Mouse (Mus musculus): ENCODE measurements at regions not wholly inside any gene's neighbourhood (a gene's known extent, or its start where the extent isn't known, plus 50 kb on each side); places are given as distances from the start of the nearest gene placed in this dataset.

DNA sequence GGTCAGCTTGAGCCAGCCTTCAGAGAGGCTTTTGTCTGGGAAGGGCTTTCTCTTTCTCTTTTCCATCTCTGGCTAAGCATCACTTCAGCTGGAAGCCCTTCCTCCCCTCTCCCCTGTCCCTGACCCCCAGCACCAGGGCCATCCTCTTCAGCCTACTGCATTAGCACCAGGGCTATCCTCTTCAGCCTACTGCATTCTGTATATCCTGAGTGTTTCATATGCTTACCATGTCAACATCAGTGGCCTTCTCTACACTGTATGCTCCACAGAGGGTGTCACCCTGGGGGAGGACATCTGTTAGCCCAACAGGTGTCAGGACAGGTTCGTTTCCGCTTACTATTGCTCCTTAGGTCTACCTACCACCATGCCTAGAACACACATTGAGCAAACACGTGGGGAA lies 282.5 kb downstream of the Rps24 start:
- DNase-seq (ENCODE audit: low spot score in 2 of 2) = no peak

DNA sequence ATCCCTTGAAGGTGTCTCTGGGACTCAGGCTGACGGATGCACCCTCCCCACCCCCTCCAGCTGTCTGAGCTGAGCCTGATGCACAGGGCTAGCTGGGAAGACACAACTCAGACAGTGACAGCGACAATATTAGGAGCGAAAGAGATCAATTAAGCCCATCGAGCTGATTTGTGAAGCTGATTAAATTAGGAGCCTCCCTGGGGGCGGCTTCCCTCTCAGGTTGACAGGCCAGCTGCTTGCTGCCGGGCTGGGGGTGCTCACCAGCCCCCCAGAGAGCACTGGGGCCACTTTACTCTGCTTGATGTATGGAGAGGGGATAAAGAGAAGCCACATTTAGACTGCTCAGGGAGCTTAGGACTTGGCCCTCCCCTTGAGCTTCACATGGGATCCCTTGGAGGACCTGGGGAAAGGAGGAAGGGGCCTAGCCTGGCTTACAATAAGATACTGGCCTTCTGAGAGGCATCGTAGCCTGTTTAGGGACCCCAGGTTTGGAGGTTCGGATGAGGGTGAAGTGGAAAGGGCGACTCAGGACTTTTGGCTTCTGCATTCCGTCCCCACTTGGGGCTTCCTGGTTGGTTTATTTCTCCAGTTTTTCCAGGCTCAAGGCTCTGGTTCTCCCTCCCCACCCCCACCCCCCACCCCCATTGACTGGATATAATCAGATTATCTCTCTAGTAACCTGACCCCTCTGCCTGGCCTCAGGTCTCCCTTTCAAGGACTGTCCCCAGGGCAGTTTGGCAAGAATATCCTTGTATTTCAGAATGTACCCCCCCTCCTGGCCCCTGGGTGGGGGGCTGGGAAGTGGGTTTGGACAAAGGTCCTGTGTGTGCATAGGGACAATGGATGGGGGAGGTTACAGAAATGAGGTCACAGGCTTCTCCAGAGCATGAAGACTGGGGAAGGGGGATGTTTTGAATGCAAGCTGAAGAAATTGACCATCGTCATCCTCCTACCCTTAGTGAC lies 283.4 kb downstream of the Rps24 start:
- no peak for DNase-seq (ENCODE audit: low spot score in 2 of 2)

DNA sequence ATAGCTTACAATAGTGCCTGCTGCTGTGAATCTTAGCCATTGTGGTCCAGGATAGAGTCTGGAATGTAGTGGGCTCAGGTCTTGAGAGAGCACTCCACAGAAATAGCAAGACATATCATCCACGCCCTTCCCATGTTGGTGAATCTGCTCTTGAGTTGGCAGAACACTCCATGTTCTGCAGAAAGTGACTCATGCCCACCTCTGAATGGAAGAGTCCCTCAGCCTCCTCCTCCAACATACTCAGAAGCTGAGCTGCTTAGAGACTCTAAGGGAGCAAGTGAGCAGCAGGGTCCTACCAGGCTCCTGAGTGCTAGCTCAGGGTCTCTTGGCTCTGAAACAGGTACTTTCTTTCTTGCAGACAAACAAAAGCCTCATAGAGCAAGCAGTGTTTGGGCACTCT lies 284.7 kb downstream of the Rps24 start:
- DNase-seq (ENCODE audit: low spot score in 2 of 2) = no peak

DNA sequence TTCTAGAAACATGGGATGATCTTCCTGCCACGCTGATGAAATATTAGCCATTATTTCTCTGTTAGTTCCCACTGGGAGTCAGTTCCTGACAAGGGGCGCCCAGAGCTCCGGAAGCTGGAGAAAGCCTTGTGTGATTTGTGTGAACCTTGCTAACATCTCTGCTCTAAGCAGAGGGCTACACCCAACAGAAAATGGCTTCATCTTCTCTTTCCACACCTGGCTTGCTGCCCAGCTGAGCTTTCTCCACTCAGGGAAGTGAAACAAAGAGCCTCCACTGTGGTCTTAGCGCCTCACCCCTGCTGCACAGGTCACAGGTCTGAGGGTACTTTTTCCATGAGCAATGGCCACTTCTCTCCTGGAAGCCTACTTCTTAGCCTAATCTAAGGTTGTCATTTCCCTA lies 285.2 kb downstream of the Rps24 start:
- no peak for DNase-seq (ENCODE audit: low spot score in 2 of 2)

DNA sequence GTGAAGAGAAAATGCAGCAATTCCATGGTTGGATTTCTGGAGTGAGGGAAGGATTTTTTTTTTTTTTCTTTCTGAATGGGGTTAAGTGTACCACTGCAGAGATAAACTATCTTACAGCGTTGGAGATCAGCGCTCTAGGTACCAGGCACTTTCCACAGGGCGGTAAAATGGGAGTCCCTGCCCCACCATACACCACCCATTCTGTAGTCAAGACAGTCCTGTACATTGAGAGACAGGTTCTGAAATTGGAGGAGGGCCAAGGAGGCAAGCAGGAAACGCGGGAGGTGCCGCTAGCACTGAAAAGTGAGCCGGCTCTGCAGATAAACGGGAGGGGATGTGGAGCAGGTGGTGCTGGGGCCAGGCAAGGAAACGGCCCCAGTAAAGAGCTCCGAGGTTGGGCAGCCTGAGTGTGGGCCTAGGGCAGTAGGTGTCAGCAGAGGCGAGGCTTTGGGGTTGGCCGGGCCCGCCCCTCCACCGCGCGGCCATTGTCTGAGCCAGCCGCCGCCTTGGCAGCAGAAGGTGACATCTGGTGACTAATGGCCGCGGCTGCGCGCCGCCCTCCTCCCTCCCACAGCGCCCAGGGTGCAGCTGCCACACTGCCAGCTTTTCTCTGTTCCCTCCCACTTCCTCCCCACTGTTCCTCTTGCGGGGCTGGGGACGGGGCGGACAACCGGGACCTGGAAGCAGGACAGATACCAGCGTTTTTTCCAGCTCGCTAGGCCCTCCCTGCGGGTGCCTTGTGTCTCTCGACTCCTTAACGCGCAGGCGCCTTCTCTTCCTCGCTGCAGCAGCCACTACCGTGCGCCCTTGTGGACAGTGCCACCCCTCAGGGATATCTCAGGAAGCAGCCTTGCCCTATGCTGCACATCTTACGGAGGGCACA lies 292.1 kb downstream of the Rps24 start:
- peak; percentile 40 to 50 for DNase-seq (ENCODE audit: low spot score in 2 of 2)

DNA sequence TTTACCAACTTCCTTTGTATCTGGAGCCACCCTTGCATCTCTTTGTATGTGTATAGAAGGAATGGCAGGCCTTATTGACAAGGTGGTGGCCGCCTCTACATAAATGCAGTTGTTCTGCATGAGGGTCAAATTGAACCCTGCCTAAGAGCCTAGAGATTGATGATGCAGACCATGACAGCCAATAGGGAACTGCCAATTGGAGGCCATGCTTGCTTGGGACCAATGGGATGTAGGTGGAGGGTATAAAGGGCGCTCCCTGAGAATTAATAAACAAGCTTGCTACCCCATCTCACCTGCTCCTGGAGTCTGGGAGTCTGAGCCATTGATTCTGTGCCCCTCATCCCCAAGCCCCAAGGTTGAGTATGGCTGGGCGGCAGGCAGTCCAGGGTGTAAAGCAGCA lies 294.7 kb downstream of the Rps24 start:
- DNase-seq (ENCODE audit: low spot score in 2 of 2) = peak in 1 of 2 experiments; percentile 12

DNA sequence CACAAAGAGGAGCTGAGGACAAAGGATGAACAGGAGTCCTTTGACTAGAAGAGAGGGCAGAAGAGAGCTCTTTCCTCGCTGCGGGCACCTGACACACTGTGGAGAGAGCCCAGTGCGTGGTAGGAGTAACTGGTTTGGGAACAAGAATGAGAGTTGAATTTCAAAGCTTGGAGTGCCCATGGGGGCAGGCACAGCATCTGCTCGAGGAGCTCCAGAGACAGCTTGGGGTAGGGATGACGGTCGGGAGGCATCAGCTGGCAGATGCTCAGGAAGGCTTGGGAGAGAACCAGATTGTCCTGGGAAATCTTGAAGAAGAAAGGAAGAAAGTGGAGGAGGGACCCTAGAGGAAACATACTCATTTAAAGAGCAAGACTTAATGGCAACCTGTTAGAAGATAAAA lies 297.0 kb downstream of the Rps24 start:
- DNase-seq (ENCODE audit: low spot score in 2 of 2) = no peak

DNA sequence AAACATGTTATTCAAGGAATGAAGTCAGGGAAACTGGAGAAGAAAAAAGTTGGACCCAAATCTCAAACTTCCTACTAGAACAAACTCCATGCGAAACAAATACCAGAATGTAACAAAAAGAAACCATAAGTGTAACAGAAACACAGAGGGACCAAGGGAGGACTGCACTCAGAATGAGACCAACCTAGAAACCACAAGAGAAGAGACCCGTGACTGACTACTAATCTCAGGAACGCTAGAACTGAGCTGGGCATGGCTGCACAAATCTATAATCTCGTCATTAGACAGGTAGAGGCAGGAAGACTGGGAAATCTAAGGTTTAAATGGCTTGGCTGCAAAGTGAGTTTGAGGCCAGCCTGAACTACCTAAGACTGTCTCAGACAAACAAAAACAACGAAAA lies 298.5 kb downstream of the Rps24 start:
- DNase-seq (ENCODE audit: low spot score in 2 of 2) = no peak

DNA sequence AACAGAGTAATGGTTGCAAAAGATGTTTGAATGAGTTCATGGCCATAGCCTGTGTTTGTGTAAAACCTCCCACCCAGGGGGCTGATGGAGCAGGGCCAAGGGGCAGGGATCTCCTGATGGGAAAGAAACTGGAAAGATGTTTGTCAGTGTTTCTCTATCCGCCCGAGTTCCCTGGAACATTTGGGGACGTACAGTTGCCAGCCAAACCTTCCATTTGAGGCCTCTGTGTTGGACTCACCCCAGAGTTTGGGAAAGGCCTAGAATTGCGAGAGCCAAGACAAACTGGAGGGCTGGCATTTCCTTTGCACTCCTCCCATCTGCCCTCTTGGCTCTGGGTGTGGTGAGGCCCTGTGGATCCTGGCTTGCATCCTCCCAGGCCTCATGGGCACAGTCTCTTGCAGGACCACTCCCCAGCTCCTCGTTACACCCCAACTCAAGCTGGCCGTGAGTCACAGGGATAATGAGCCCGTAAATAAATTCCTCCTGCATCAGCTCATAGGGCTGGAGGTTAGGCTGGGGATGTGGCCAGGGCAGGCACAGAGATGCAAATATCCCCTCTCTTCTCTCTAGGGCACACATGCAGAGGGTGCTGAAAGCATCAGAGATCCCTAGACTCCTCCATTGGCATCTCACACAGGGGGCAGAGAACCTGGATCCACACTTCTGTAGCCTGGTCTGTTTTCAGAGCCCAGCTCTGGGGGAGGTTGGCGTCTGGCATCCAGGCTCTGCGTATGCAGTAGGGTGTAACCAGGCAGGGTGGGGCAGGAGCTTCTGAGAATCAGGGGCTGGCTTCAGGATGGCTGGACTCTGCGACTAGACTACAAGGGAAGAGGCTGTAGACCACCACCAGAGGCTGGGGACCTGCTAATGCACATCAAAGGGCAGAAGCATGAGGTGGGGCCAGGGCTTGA lies 306.7 kb downstream of the Rps24 start:
- DNase-seq (ENCODE audit: low spot score in 2 of 2) = no peak

DNA sequence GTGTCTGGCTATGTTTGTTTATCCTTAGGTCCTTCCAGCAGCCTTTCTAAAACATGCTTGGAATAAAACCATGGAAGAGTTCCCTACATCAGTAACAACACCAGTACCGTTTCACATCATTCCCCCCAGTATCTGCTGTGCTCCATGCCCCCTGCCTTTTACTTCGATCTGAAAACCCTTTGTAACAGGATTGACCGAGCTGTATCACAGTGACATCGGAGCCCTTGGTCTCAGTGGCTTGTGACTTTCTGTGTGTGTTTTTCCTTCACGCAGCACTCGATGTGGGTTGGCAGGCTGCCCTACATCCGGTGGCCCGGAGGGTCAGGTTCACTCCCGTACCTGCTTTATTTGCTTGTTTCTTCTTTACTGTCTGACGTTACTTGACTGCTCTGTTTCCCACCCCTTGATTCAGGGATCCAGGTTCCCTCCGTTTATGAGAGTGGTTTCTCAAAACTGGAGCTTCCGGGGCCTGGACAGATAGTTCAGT lies 307.5 kb downstream of the Rps24 start:
- no peak for DNase-seq (ENCODE audit: low spot score in 2 of 2)

DNA sequence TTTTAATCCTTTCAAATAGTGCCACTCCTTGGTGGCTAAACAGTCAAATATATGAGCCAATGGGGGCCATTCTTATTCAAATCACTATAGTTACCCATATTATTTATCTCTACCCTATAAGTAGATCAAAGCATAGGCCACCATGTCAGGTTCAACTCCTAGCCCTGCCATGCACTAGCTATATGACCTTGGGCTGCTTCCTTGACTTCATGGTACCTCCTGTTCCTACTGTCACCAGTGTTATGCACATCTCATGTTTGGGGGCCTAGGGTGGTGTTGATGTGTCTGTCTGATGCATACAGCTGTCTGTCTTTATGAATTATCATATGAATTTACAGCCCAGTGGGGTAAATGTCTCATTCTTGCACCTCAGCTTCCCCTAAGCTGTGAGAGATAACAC lies 310.6 kb downstream of the Rps24 start:
- DNase-seq (ENCODE audit: low spot score in 2 of 2) = no peak

DNA sequence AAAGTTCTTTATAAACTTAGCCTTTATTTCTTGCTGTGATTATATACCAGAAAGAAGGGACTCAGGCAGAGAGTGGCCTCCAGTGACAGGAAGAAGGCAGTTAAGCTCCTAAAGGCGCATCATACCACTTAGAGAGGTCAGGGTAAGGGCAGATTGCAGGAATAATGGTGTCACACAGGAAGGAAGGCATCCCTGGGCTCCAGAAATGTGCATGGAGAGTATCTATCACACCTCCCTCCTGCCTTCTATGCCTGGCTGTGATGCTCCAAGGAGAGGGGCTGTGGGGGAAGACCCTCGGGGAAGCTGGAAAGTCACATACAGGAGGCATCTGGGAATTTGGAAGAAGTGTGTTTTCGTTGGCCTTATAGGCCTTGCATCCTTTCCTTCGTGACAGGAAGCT lies 311.1 kb downstream of the Rps24 start:
- DNase-seq (ENCODE audit: low spot score in 2 of 2) = no peak

DNA sequence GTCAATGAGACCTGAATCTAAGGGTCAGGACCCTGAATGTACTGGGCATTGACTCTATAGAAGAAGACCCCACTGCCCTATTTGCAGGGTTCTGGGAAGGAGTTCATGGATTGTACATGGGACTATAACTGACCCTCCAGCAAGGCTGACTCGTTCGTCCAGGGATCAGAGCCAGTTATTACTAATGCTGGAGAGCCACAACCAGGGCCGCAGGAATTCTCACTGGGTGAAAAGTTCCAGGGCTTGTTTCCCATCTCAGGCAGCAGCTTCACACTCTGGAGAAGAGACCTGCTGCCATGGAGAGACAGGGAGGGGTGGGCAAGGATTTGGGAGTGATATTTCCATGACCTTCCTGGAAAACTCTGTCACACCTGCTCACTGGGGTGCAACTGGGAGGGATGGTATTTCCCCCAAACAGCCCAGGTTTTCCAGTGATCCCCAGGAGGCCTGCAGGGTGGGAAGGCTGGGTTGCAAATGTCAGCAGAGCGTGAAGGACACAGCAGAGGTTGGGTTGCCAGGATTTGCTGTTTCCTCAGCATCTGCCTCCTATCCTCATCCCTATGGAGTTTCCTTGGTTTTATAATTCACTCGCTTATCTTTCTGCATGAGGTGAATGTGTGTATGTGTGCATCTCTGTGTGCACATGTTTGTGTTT lies 316.2 kb downstream of the Rps24 start:
- DNase-seq (ENCODE audit: low spot score in 2 of 2) = no peak

DNA sequence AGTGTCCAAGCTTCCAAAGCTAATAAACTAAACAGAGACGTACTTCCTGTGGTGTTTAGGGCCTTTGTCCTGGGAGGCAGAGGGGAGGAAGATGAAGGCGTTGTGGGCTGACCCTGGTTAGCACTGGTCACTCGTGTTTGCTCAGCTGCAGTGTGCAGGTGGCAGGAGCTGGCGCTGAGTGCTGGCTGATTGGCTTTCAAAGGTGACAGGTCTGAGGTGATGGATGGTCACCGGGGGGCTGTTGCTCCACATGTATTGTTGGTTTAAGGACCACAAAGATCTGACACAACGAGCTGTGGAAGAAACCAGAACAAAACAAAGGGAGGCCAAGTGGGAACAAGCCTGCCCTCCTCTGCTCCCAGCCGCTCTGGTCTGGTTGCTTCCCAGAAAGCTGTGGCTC lies 320.1 kb downstream of the Rps24 start:
- DNase-seq (ENCODE audit: low spot score in 2 of 2) = no peak

DNA sequence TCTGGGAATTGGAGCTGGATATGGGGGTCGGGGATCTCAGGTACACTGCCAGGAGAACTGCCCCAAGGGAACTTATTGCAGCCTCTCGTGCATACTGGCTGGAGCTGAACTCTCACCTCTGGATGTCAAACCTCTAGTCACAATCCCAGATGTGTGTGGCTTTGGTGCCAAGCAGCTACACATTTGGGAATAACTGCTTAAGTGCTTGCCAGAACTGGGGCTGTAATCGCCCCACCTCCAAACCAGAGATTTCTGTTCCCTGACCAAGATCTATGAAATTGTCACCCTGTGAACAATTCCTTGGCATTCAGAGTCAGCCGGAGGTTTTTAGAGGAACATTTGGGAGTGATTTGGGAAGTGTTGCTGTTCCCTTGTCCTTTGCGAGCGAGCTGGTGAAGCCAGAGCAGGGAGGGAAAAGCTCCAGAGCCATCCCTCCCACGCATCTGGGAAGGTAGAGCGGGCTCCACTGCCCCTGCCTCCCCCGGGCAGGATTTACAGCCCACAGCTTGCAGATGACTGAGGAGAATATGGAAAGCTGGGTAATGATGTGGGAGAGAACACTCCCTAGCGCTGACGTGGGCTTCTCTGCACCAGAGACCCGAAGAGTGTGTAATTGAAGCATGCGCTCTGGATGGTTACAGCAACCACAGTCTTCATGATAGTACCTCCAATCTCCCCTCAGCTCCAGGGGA lies 336.1 kb downstream of the Rps24 start:
- DNase-seq (ENCODE audit: low spot score in 2 of 2) = no peak

DNA sequence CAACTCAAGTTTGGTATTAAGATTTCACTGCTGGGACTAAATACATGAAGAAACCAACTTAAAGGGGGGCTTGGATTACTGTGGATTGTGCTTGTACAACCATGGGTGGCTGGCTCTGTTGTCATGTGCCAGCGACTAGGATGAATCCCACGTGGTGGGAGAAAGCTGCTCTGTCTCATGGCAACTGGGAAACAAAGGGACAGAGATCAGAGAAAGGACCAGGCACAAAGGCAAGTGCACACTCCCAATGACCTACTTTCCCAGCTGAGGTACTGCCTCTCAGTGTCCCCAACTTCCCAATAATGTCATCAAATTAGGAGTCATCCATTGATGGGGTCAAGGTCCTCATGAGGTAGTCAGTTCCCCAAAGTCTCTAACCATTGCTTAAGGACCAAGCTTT lies 337.4 kb downstream of the Rps24 start:
- DNase-seq (ENCODE audit: low spot score in 2 of 2) = no peak

DNA sequence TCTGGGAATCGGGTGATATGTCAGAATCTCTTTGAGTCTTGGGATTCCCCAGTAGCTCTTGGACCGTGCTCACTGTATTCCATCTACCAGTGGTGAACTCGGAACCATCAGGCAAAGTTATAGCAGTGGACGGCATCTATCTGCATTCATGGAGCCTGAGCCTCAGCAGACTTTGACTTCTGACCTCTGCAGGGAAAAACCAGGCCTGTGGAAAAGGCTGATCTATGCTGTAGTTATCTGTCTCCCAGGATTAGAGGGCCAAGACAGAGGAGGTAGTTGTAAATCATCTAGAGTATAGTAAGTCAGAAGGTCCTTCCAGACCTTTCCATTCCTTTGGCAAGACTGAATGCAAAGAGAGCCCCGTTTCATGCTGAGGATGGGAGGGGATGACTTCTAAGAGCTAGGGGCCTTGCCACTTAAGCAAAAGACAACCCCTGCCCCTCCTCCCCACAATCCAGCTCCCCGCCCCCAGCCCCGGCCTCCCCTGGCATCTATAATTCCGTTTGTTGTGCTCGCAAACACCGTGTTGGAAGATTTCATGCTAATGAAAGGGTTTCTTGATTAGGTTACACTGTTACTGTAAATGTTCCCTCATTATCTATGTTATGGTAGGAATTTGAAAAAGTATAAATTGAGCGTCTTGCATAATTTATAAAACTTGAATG lies 338.9 kb downstream of the Rps24 start:
- DNase-seq (ENCODE audit: low spot score in 2 of 2) = no peak

DNA sequence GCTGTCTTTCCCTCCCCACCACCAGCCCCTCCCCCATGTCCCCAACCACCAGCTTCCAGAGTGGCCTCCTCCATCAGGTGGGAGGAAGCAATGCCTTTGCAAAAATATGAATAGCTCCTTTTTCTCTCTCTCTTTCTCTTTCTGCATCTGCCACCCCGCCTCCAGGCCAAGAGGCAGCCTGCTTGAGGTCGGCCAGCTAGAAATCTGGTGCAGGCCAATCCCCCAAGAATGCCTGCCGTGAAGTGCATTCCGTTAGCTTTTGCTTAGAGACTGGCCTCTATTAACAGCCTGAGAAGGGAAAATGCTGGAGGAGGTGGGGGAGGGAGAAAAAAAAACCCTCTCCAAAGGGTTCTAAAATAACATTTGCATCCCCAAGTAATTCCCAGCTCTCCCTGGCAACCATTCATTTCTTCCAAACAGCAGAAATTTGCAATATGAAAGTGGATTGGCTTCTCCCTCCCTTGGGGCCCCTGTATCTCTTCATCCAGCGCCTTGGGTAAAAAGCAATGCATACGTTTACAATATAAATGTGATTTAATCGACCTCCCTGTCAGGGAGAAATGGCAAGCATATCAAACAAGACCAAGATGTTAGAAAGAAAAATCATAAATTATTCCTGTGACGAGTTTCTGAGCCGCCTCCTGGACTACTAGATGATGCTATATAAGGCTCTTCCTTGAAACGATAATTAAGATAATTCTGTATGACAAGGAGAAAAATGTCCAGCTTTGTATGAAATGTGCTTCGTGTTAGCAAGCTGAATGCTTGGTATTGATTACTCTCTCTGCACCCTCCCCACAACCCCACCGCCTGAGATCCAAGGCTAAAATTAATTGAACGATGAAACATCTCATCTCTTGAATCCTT lies 339.8 kb downstream of the Rps24 start:
- no peak for DNase-seq (ENCODE audit: low spot score in 2 of 2)

All from spleen, postnatal 14 days (tissue).